Mouse (Mus musculus): ENCODE data around the gene Slc31a2.
"Not testable (repeated sequence)": the region's sequence is repeated elsewhere in the genome, so short reads cannot be mapped to it uniquely, and the experiment has no call there.

The Slc31a2 gene

DNA sequence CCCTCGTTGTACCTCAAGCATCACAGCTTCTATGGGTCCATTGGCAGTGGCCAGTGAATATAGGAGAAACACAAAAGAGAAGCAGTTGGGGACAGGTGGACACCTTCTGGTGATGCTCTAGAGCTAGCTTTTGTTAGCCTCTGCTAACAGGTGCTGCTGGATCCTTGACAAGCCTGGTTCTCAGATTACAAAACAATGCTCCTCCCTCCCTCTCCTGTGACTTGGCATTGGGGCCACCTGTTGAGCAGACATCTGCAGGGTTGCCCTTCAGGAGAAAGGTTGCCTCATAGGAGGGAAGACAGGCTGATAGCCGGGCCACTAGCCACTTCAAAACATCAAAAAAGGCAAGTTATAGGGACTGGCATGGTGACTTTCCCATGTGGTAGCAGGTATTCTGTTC lies at the start of gene Slc31a2:
TSS of gene Slc31a2 (plus strand) at position 287 of the 400 bp plus-strand sequence.
- no peak for DNase-seq

GRCm38 (mm10) chr4:62213490-62213889 lies 48.9 kb upstream of the Slc31a2 start:
- no peak for DNase-seq

GRCm38 (mm10) chr4:62228391-62228790 lies 34.0 kb upstream of the Slc31a2 start:
- peak; percentile 25 for DNase-seq

GRCm38 (mm10) chr4:62229448-62229847 lies 32.9 kb upstream of the Slc31a2 start:
- peak; percentile 20 for DNase-seq

GRCm38 (mm10) chr4:62230153-62230552 lies 32.2 kb upstream of the Slc31a2 start:
- DNase-seq = no peak

DNA sequence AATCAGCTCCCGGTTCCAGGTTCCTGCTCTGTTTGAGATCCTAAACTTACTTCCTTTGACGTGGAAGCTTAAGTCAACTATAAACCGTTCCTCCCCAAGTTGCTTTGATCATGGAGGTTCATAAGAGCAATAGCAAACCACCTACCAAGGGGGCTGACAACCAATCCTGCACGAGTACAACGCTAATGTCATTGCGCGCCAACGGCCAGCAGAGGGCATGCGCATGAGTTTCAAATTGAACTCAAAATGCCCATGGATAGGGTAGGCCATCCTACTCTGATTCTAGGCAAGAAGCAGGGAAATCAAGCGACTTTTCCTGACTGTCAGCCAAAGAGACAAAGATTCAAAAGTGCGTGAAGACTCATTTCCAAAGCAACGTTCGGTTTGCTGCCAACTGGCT lies 31.6 kb upstream of the Slc31a2 start, which contains the start of gene Zfp37:
TSS of gene Zfp37 (minus strand) at position 279 of the 400 bp plus-strand sequence.
- no peak for DNase-seq

DNA sequence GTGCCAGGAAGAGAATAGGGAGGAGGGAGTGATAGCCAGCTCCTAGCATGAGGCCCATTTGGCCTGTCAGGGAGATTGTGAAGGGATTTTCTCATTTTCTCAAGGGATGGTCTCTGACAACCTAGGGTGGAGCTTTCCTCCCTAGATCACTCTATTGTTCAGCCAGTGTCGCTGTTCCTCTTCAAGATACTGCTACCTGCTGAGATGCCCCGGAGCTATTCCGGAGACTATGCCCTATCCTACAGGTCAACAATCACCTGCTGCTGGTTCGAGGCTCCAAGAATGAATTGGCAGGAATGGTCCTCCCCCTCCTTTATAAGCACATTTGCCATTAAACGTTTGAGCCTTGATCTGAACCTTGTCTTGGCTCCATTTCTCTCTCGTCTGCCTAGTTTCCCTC lies 21.8 kb upstream of the Slc31a2 start:
- DNase-seq = no peak

DNA sequence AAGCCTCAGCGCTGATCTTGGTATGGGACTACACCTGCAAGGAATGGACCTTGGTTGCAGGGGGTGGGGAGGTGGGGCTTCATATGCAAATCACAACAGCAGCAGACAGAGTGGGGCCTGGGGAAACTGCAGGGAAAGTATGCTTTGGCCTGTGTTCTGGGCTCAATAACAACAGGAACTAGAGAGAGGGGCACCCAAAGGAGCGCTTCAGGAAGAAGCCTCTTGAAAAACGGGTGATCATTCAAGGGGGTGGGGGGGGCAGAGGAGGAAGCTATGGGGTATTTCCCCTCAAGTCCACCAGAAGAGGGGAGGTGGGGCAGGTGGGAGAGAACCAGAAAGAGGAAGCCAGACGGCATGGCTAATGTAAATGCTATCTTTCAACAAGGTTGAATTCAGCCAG lies 14.0 kb upstream of the Slc31a2 start:
- DNase-seq = no peak

DNA sequence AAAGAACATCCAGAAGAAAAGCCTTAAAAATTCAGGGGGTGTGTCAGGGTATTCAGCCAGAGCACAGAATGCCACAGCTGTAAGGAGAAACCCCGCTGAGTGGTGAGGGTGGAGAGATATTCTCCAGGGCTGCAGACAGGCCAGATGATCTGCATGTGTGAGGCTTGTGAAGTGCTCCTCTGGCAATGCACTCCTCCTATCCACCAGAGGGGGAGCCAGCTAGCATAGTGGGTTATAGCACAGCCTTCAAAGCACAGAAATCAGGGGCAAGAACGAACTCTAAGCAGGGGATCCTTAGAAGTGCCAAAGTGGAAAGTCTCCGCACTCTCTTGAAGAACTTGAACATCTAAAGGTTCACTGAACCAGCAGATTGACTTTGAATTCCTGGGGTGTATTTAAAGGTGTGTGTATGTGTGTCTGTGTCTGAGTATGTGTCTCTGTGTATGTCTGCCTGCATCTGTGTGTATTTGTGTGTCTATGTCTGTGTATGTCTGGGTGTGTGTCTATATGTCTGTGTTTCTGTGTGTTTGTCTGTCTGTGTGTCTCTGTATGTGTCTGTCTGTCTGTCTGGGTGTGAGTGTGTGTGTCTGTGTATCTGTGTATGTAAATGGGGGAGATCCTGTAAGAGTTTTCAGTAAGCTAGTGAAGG lies 11.3 kb upstream of the Slc31a2 start:
- no peak for DNase-seq

- no peak for DNase-seq
These were observed 10.6 kb upstream of the Slc31a2 start for GRCm38 (mm10) chr4:62251776-62252175.

DNA sequence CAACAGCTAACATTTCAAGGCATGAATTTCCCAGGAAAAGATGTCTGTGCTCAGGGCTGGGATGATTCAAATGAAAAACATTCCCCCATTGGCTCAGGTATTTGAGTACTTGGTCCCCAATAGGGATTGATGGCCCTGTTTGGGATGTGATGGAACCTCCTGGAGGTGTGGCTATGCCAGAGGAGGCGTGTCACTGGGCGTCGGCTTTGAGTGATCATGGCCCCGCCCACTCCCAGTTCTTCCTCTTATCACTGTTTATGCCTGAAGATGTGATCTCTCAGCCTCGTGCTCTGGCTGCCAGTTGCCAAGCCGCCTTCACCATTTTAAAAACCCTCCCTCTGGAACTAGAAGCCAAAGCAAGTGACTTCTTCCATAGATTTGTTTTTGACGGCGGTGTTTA lies 7.8 kb upstream of the Slc31a2 start:
- DNase-seq = no peak

DNA sequence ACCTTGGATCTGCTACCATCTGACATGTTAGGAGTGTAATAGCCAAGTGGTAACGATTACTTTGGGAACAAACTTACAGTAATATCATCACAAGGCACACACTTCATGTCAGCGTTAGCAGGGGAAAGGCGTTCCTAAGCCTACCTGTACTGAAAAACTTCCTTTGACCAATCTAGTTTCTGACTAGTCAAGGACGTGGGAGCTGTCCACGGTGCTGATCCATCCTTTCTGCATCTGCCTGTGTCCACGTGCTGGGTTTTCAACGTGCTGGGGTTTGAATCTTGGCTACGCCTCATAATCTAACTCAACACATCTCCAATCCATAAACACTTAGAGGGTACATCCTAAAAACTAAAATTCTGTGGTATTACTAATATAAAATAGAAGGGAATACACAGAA lies 5.4 kb upstream of the Slc31a2 start:
- no peak for DNase-seq

GRCm38 (mm10) chr4:62263133-62263844 lies 927 bp downstream of the Slc31a2 start:
- DNase-seq = peak; percentile 12

GRCm38 (mm10) chr4:62265154-62265836 lies 2.9 kb downstream of the Slc31a2 start:
- DNase-seq = no peak

DNA sequence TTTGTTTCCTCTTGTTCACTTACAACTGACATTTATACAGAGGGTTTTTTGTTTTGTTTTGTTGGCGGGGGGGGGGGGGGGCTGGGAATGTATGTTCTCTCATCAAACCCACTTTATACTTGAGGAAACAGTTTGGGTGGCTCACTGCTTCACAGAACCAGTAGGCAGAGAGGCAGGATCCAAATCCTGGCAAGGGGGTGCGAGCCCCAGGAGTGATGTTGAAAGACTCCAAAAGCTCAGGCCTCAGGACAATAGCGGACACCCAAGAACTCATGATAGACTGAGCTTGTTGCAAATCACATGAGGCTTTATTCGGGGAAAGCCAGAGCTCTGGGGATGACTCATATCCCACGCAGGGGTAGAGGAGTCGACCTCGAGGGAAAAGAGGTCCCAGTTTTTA lies 3.7 kb downstream of the Slc31a2 start:
- DNase-seq = not testable (repeated sequence)

DNA sequence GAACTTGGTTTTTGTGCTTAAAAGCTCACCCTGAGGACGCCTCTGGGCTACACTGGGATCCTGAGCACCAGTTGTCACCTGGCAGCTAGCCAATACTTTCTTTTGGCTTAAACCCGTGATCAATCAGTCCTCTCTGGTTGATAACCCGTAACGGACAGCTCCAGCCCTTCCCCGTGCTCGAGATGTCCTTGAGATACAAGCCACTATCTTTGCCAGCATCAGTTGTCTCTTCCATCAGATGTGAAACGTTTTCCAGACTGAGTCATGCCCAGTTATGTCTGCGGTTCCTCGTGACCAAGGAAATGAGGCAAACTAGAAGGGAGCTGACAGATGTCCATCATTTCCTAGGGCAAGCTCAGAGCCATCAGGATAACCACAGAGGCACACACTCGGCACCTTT lies 4.7 kb downstream of the Slc31a2 start:
- DNase-seq = no peak

DNA sequence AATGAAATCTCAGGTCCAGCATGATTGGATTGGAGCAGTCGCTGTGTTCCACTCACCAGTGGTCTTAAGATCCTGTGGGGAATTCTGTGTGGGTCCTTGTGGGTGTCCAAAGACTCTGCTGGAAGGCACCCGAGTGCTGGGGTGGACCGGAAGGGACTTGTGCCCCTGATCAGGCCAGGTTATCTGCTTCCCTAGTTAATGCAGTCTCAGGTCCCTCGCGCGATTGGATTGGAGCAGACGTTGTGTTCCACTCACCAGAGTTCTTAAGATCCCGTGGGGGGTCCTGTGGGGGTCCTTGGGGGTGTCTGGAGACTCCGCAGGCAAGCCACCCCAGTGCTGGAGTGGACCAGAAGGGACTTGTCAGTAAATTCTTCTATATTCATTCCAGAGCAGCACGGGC lies 10.3 kb downstream of the Slc31a2 start:
- DNase-seq = no peak

DNA sequence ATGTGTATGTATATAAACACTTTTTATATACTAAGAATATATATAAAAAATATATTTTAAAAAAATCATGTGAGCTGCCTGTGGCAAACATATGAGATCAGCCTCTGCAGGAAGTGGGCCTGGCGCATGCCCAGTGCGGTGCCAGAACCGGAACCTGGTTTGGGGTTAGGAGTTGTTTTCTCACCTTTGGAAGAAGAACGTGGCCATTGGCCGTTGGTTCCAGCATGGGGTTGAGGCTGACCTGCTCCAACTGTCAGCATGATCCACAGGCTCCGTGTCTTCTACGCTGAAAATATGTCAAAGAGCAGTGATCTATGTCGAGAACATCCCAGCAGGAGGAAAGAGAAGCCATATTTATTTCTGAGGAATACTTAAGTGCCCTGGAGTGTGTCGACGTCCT lies 11.6 kb downstream of the Slc31a2 start:
- DNase-seq = no peak

DNA sequence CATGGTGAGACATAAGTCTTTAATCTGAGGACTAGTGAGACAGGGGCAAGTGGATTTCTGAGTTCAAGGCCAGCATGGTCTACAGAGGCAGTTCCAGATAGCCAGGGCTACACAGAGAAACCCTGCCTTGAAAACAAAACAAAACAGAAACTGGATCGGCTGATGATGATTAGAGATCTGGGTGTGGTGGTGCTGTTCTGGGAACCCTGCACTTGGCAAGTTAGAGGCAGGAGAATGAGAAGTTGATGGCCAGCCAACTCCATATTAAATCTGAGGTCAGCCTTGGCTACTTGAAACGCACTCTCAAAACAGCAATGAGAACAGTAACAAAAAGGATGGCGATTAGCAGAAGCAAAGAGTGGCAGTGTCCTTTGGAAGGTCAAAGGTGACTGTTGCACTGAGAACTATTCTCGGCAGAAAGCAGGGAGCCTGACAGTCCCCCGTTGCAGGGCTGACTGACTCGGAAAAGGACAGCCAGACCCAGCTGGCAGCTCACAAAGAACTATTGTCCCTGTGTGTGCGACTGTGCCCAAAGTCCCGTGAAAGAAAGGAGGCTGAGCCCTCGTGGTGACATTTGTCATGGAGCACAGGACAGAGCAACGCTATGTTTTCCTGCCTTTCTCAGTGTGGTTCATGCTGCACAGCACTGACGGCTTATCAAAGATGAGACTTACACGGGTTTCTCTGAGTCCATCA lies 12.6 kb downstream of the Slc31a2 start:
- no peak for DNase-seq

- no peak for DNase-seq
These were observed 14.3 kb downstream of the Slc31a2 start for GRCm38 (mm10) chr4:62276642-62277041.

DNA sequence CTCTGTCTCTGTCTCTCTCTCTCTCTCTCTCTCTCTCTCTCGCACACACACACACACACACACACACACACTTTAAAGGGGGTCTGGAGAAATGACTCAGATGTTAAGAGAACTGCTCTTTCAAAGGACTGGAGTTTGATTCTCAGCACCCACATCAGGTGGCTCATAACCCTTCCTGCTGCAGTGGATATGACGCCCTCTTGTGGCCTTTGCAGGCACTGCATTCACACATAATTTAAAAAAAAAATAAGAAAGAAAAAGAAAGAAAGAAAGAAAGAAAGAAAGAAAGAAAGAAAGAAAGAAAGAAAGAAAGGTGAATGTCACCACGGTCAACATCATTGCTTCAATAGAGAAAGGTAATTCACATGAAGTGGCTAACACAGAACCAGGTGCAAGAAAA lies 14.9 kb downstream of the Slc31a2 start:
- no peak for DNase-seq

DNA sequence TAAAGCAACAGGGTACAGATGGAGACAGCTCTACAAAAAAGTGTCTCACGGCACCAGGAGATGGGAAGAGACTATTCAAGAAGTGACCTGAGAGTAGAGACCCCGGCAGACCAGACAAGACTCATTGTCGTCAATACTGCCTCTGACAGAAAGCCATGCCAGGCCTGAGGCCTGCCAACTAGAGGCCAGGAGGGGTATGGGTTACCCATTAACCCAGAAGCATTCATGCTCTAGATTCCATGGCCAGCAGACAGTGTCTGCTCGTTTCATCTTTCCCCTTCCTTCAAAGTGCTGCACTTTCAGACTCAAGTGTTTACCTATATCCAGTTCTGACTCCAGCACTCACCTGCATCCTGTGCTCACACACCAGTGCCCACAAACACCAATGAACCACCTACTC lies 15.7 kb downstream of the Slc31a2 start:
- DNase-seq = no peak

- DNase-seq = no peak
These were observed 19.0 kb downstream of the Slc31a2 start for GRCm38 (mm10) chr4:62281319-62281718.
